Mouse (Mus musculus) CD4-positive, CD25-positive, alpha-beta regulatory T cell, adult 2 months (primary cell): ENCODE results near the gene Uba52.
"Not testable (repeated sequence)": the region's sequence is repeated elsewhere in the genome, so short reads cannot be mapped to it uniquely, and the experiment has no call there.

Experiments used
- DNase-seq: peaks from one replicate; pipeline ENCODE4 v3.0.0-alpha.2; 2012; ENCODE audit warnings: low read depth, low spot score

Uba52 gene

DNA sequence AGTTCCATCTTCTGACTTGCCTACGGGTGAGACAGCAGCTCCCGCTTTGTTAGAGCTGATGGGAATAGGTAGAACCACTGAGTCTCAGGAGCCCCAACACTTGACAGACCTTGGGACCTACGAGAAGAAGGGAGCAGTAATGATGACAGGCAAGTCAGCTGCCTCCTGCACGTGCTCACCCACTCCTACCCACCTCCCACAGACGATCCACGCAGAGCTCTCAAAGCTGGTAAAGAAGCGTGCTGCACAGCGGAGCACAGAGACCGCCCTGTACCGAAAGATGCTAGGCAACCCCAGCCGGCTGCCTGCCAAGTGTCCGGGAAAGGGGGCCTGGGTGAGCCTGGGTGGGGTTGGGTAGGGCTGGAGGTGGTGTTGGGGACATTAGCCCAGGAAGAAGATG is 23.7 kb upstream of the Uba52 start:
- no peak for DNase-seq

DNA sequence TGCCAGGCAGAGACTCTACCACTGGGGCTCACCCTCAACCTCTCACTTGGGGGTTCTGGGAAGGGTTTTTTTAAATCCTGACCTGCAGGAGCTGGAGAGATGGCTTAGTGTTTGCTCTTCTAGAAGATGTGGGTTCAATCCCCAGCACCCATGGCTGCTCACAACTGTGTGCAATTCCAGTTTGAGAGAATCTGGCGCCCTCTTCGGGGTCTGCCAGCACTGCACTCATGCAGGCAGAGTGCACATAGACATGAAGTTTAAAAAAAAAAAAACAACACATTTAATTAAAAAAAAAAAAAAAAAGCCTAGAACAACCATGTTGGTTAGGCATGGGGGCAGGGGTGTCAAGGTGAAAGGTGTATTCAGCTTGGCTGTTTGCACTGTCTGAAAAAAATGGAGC is 19.7 kb upstream of the Uba52 start:
- no peak for DNase-seq

DNA sequence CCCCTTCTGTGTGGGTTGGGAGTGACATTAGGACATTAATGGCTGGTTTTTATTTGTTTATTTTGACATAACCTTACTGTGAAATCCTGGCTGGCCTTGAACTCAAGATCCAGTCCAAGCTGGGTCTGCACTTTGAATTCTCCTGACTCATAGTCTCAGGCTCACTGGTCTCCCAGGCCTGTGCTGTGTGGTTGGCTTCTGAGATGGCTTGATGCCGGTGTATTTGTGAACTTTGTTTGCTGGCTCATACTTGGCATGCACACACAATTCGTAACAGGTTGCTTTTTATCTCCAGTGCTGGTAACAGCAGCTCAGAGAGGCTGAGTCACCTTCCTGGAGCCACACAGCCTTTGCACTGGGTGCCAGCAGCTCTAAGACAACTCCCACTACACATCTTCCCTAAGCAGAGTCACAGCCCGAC is 19.1 kb upstream of the Uba52 start:
- DNase-seq, result no peak

DNA sequence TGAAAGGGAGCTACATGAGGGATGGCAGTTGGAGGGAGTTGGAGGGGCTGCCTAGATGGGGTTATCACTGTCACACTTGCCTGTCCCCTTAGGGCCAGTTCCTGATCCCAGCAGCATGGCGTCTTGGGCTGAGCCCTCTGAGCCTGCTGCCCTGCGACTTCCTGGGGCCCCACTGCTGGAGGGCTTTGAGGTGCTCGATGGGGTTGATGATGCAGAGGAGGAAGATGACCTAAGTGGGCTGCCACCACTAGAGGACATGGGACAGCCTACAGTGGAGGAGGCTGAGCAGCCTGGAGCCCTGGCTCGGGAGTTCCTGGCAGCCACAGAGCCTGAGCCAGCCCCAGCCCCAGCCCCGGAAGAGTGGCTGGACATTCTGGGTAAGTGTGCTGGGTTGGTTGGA is 18.7 kb upstream of the Uba52 start:
- DNase-seq, result no peak

DNA sequence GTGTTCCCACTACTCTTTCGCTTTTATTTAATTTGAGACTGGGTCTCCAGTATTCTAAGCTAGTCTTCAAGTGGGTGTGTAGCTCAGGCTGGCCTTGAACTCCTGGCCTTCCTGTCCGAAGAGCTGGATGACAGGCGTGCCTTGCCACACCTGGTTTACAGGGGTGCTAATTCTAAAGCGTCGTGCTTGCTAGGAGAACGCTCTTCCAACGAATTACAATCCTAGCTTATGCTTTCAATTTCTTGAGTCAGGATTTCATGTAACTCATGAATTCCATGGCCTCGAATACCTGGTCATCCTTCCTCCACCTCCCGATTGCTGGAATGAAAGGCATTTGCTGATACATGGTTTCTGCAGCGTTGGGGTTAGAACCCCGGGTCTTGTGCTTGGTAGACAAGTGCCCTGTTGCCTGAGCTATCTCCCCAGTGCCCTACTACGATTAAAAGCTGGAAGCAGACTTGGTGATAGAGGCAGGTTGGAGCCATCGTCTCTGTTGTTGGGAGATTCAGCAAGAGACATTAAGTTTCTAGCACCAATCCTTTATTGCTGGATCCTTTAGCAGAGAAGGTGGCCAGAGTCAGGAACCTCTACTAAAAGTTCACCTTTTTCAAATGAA is 17.7 kb upstream of the Uba52 start:
- no peak for DNase-seq

DNA sequence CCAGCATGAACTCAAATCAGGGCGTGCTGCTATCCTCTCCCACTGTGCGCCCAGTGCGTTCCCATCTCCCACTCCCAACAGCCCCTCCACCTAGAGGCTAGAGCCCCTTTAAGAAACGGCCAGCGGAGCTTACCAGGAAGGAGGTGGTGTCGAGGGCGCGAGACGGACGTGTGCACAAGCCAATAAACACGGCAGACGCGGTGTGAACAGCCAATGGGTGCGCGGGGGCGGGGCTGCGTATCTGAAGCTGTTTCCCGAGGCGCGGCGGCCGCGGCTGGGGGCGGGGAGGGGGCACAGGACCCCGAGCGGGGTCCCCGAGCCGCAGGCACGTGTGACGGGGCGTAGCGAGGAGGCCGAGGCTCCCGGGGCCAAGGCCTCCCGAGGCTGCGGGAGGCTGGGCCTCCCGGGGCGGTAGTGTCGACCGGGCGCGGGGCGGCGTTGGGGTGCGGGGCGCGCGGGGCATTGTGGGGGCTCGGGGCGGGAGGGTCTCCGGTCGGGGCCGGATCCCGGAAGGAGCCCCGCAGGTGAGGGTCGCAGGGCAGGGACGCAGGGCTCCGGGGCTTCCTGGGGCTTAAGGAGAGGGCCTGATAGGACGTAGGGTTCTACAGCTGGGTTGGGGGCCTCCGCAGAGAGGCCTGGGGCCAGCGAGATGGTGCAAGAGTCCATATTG is 17.0 kb upstream of the Uba52 start, which contains the start of the genes Fkbp8 and Kxd1:
Fkbp8 (plus strand) TSS at position 213 of the 670 bp plus-strand sequence.
Kxd1 (minus strand) TSS at position 445 of the 670 bp plus-strand sequence.
- peak; percentile 97 for DNase-seq

DNA sequence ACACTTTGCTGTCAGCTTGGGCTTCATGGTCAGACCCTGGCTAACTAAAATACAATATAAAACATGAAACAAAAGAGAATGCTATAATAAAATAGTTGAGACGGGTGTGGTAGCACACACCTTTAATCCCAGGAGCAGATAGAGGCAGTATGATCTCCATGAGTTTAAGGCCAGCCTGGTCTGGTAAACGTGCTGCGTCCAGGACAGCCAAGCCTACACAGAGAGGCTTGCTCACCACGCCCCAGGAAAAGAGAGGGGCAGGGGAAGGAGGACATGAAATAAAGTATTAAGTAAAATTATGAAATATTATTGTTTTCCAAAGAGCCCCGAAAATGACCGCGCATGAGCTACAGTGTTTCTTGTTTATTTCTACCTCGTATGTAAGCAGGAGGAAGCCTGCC is 16.5 kb upstream of the Uba52 start:
- DNase-seq, result no peak

DNA sequence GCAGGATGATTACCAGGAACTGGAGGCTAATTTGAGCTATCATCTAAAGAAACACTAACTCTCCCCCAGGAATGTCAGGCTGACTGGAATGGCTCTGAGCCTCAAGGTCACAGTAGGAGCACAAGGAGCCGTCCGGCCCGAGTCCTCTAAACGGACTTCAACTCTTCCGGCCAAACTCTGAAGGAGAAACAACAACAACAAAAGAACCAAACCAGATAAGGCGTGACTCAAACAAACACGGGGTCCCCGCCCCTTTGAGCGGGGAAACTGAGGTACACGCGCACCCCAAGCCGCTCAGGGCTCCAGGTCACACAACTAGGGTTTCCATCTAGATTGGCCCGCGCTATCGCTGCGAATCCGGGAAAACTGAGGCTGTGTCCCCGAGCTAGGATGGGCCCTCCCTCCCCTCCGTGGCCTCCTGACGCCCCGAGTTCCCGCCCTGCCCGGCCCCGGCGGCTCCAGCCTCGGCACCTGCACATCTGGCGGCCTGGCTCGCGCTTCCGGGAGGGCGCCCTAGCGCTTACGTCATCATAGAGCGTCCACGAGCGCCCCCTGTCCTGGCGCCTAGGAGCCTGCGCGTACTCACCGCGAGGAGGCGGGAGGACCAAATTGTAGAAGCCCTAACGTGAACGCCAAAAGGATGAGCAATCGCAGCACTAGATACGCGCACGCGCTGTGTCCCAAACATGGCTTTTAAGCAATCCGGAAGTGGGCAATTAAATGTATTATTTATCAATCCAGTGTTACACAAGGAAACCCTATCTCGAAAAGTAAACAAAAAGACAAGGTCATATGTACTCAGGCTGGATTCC is 12.2 kb upstream of the Uba52 start:
- DNase-seq, result peak; percentile 99

DNA sequence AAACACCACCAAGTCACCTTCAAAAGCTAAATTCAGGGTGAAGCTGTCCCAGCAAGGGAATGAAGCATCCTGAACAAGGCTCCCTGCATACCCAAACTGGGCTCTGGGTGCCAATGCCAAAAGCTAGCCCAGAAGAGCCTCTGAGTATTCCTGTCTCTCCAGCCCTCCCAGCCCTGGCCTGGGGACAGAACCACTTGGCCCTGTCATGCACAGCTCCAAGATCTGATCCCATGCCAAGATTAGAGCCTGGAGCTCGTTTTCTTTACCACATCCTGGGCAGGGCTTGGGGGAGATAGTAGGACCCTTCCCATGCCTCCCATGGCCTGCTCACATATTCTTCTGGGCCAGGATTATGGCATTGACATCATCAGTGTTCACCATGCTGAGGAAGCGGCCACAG is 9.0 kb upstream of the Uba52 start:
- DNase-seq, result no peak

DNA sequence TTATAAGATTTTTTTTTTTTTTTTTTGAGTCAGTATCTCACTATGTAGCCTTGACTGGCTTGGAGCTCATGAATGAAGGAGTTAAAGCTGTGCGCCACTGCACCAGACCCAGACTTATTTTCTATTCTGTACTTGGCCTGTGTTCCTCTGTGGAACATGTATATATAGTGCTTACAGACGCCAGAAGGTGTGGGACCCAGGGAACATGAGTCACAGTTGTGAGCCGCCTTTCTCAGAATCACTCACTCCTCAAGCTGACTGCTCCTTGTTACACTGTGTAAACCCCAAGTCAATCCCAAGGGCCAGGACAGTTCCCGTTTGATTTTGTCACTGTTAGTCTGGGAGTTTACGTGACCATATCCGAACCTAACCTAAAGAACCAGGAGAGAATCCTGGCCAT is 8.4 kb upstream of the Uba52 start:
- no peak for DNase-seq

DNA sequence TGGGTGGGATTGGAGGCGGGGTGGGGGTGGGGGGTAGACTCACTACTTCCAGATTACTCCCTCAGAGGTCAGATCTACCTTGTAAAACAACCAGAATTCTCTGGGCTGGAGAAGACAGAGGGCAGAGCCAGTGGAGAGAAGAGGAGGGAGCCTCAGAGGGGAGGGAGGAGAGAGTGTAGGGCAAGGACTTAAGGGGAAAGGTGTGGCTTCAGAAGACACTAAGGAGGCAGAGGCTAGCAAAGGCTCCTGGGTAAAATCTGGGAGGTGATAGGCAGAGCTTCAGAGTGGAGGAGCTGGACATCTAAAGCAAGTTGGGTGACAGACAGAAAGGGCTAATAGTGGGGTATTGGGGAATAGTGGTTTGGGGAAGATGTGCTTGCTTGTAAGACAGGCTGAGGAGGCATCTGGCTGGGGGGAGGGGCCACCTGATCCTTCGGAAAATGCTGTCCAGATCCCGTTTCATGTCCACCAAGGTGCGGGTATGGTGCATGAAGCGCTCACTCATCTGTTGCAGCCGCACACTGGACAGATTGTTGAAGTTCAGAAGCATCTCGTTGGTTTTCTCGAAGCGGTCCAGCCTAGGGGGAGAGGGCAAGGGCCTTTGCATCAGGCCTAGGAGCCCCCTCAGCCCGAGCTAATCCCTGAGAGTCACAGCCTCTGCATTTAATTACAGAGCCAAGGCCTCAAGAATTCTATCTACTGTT is 7.5 kb upstream of the Uba52 start:
- no peak for DNase-seq

DNA sequence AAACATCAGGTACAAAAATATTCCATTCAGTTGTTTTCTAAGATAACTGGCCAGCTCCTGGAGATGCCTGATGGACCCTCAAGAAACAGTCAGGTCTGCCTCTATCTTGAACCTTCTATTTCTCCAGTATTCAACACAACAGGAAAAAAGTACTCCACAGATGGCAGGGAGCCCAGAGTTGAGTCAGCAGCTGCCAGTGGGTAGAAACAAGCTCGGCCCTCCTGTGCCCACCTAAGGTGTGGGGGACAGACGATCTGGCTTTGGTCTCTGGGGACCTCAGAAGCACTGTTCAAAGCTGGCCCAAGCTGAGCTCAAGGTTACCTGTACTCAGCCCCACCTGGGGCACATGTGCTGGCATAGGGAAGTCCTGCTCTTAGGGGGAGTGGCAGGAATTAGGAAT is 2.8 kb upstream of the Uba52 start:
- no peak for DNase-seq

DNA sequence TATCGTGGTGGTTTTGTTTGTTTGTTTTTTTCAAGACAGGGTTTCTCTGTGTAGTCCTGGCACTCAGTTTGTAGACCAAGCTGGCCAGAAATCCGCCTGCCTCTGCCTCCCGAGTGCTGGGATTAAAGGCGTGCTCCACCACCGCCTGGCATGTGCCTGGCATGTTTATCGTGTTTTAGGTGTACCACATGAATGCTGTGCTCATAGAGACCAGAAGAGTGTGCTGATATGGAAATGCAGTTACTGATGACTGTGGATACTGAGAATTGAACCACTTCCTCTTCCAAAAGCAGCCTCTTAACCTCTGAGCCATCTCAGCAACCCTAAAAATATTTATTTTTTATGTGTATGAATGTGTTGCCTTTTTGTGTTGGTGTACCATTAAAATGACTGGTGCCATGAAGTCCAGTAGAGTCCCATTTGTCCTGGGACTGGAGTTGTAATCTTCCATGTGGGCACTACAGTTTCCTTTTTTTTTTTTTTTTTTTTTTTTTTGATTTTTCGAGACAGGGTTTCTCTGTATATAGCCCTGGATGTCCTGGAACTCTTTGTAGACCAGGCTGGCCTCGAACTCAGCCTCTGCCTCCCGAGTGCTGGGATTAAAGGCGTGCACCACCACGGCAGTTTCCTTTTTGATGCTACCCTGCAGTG is 1.8 kb upstream of the Uba52 start:
- peak; percentile 38 for DNase-seq

DNA sequence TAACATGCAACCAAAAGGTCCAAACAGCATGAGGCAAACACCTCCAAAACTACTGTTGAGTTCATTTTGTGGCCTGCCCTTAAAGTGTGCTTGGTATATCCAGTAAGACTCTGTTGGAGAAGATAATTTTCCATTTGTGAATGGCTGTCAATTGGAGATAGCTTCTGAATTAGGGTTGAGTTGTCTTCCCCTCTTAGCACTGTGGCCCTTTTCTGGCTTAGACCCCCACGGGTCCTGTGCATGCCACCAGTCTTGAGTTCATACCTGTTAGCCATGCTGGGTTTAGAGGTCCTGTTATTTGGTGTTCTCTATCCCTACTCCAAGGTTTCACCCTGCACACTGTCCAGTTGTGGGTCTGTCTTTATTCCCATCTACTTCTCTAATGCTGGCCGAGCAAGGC is 1.2 kb upstream of the Uba52 start:
- no peak for DNase-seq

DNA sequence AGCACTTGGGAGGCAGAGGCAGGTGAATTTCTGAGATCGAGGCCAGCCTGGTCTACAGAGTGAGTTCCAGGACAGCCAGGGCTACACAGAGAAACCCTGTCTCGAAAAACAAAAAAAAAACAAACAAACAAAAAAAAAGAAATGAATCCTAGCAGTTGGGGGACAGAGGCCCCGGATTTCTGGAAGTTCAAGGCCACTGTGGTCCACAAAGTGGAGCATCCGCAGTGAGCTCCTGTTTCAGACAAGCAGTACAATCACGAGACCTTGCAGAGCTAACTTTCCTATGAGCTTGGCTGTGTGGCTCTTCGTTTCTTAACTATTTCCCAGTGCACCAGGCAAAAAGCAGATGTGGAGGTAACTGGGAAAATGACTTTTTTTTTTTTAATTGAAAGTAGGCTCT is 573 bp upstream of the Uba52 start:
- not testable (repeated sequence) for DNase-seq

DNA sequence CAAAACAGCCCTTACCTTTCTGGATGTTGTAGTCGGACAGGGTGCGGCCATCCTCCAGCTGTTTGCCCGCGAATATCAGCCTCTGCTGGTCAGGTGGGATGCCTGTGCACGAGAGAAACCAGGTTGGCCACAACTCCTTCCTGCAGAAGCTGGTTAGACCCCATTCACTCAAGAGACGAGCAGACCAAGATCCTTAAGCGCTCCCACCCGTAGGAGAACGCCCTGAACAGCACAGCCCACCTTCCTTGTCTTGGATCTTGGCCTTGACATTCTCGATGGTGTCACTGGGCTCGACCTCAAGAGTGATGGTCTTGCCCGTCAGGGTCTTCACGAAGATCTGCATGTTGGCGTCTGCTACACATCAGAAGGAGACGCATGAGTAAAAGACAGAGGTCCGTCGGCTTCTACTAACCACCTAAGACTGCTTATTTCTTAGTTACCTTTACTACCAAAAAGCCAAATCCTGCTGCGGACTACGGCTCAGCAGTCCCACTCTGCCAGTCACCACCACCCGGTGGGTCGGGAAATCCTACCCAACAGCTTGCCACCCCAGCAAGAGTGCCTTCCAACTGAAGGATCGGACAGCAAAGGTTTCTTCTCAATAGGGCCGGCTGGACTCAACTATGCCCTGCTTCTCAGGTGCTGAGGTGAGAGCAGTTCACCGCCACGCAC is 1.2 kb downstream of the Uba52 start:
- DNase-seq, result no peak

DNA sequence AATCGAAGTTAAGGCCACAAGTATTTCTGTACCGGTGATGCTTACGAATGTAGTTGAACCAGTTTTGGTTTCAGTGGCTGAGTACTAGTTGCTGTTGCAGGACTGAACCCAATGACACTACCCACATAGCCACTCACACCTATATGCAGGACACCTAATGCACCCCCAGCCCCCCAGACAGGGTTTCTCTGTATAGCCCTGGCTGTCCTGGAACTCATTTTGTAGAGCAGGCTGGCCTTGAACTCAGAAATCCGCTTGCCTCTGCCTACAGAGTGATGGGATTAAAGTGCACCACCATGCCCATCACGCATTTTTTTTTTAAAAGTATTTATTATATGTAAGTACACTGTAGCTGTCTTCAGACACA is 3.6 kb downstream of the Uba52 start:
- DNase-seq, result no peak

DNA sequence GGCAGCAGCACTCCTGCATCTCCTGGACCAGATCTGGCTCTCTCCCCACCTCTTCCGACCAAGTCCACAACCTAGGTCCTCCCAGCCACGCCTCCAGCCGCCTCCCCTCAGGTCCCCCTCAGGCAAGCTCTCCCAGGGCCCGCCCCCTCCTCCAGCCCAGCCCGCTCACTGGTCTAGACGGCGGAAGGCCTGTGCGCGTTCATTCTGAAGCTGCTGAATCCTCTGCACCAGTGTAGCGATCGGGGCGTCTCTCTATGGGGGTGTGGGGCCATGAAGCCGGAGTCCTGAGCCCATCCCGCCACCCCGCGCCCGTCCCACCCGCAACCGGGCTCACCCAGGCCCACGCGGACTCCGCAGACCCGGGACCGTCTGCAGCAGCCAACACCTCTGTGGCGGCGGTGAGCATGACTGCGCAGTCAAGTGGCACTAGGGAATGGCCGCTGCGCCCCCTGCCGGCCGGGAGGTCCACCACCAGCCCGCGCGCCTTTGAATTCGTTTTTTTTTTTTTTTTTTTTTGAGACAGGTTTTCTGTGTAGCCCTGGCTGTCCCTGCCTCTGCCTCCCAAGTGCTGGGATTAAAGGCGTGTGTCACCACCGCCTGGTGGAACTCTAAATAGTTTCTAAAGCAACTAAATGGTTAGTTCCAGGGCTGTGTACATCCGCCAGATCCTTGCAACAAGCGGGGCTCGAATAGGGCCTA is 4.1 kb downstream of the Uba52 start, which contains the start of gene Rex1bd:
Rex1bd (minus strand) TSS at position 425 of the 699 bp plus-strand sequence.
- DNase-seq, result peak; percentile 96

DNA sequence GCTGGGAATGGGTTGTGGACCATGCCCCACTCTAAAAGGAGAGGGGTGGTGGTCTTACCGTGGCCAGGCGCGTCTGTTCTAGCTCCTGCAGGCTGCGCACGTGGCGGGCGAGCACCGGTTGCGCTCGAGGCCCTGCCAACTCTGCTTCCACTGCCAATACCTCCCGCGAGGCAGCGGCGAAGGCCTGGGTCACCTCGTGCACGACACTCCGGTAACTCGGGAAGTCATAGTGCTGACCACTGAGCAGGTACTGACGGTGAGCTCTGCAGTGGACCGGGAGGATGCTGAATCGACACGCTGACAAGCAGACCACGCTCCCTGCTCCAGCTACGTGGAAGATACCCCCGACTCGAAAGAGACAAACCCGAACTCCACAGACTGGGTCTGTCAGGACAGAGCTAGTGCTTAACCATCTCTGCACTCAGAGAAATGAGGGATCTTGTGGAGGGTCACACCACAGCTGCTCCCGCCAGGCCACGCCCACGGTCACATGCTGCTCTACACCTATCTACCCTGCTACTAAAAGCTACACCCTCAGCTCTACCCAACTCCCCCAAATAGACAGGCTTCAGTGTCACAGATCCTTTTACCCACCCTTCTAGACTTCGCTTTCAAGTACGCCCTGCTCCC is 4.8 kb downstream of the Uba52 start:
- DNase-seq, result no peak

DNA sequence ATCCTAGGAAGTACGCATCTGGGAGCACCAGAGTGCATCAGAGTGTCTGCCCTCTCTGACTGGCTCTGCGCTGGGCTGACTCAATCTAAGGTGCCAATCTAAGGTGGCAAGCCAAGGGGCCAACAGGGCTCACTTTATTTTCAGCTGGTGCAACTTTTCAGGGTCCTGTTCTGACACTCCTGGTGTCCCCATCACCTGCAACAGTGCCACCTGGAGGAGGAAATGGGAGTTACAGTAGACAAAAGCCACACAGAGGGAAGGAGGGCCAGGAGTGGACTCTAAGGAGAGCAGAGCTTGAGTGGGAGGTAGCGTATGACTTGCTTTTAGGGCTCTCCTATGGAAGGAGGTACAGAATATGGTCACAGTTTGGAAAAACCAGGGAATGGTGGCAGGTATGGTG is 5.8 kb downstream of the Uba52 start:
- peak; percentile 86 for DNase-seq
